Mouse (Mus musculus) right cerebral cortex, postnatal 4 days (tissue): ENCODE data around the gene Rnf19b.
A peak's percentile ranks its signal among the peaks of the same experiment; 100 is the strongest.

Experiments used
- DNase-seq: peaks from one replicate; pipeline ENCODE4 v3.0.0-alpha.2; 2022

The Rnf19b gene

DNA sequence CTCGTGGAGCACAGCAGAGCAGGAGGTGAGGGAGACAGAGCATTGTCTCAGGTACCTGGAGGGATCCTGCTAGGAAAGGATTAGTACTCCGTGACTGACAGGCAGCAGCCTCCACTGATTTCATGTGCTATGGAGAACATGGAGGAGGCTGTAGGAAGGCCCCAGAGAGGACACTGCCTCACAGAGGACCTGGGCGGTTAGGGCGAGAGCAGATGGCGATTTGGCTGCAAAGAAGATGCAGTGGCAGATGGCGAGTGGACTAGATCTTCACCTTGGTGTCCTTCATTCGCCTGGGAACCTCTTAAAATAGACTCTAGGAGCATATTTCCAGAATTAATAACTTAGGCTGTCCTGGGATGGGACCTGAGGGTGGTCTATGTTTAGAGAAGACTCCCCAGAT is 23.0 kb downstream of the Rnf19b start:
- DNase-seq: no peak

DNA sequence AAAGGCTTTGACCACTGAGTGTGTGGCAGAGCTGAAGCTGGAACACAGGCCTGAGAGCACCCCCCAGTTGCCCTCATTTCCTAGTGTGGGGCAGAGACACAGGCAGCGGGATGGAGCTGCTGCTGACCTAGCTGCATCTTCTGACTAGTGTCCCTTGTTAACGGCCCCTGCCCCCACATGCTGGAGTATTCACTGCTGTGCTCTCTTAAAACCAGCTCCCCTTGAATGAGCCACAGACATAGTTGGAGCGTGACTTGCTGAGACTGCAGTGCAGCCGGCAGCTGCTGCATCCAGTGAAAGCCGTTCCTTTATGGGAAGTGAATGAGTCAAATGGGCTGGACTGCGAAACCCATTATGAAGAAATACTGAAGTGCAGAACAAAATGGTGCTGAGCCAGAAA is 23.4 kb downstream of the Rnf19b start:
- no peak for DNase-seq

DNA sequence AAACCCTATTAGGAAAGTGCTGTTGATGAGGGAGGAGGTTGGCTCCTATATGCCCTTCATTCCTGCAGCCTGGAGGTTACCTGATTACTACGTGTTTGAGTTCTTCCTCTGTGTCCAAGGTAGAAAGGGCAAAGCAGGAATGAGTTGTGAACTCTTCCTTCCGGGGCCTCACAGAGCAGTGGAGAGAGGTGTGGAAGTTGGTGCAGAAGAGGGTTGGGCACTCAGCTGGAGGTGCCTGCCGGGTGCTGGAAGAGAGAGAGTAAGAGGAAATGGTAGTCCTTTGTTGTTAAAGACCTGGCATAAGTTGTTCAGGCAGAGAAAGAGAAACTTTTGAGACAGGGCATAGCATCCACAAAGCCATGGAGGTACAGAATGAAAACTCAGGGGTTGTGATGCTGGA is 23.9 kb downstream of the Rnf19b start:
- DNase-seq: no peak

DNA sequence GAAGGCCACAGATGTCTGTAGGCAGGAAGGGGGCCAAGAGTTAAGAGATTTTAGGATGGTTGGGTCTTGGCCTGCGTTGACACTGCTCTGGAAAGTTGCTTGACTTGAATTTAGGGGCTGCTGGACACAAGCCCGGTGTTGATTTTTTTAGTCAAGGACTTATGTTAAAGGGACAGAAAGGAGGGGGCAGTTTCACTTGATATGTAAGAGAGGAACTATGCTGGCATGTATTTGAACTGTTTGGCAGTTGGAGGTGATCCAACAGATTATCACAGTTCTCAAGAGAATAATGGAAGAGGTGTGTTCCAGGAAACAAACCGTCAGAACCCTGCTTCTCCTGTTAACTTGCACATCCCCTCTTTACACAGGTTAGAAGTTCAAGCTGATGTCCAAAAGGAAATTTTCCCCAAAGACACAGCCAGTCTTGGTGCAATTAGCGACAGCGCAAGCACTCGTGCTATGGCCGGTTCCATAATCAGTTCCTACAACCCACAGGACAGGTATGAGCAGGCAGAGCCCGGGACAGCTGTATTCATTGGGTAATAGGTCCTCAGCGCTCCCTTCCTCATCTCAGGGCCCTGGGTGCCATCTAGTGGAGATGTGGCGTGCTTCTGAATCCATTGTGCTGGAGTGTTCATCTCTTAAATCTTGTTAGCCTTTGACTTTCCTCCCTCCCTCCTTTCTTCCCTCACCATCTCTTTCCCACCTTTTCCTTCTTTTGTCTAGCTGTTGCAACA is 24.5 kb downstream of the Rnf19b start:
- DNase-seq: peak; percentile 63

DNA sequence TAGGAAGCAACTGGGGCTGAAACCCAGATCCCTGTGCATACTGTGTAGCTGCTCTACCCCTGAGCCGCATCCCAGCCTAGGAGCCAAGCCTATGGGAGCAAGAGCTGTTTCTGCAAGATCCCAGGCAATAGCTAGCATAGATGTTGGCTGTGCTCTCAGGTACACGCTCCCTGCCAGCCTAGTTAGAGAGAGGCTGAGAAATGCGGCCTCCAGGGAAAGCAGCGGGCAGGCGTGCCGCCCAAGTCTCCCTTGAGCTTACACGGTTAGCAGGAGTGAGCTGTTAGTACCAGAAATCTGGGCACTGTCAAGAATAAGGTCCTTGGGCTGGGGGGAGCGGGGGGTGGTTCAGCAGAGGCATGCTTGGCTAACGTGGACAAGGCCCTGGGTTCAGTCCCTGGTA is 26.8 kb downstream of the Rnf19b start:
- DNase-seq: no peak

DNA sequence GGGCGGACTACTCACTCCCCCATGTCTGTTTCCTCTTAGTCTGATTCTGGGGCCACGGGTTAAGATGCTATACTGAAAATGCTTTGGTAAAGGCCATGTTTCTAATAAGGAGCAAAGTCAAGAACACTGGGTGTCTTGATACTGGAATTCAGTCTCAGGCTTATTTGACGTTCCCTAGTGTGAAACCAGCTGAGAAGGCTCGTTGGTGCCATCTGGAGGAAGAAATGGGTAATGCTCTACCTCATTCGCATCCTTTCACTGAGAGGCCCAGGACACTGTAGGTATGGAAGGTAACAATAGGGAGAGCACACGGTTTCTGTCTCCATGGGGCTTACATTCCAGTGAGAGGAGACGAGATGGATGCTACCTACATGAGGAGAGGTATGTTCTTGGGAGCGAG is 28.0 kb downstream of the Rnf19b start:
- DNase-seq: peak; percentile 73

DNA sequence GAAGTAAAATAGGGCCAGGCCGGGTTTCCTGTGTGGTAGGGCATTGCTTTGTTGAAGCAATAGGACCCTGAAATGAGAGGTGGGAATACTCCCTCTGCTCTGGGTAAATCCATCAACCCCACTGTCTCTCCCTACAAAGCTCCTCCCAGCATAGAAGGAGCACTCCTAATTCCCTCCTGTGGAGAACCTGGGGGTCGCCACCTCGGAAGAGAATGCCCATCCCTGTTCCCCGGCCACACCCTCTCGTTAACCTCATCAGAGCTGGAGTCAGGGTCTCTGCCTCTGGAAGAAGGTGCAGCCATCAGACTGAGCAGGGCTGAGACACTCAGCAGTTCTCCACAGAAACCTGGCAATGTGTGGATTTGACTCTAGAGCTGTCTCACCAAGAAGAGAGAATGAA is 29.8 kb downstream of the Rnf19b start:
- no peak for DNase-seq

DNA sequence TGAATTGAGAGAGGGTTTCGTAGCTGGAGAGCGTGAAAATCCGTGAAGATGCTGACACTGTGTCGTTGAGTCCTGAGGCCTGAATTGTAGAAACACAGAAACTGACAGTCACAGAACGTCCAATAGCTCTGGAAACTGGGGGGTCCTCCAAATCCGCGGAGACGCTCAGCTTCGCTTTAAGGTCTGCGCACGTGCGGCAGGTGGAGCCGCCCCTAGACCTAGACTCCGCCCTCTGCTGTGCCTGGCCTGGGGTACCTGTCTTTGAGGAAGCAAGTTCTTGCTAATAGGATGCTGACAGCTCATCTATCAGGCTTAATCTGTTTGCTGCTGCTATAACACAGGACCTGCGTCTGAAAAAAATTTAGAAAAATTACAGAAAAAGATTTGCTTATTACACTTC is 37.2 kb downstream of the Rnf19b start:
- no peak for DNase-seq

DNA sequence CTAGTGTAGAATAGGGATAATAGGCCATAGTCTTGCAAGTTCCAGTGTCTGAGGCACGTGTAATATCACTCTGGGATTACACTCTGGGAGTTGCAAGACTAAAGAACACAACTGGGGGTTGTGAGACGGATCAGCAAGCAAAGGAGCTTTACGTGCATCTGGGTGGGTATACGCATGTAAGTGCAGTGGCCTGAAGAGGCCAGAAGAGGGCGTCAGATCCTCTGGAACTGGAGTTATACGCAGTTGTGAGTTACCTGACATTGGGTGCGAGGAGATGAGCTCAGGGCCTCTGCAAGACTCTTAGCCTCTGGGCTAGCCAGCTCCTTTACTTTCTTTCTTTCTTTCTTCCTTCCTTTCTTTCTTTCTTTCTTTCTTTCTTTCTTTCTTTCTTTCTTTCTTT is 38.9 kb downstream of the Rnf19b start:
- DNase-seq: no peak

DNA sequence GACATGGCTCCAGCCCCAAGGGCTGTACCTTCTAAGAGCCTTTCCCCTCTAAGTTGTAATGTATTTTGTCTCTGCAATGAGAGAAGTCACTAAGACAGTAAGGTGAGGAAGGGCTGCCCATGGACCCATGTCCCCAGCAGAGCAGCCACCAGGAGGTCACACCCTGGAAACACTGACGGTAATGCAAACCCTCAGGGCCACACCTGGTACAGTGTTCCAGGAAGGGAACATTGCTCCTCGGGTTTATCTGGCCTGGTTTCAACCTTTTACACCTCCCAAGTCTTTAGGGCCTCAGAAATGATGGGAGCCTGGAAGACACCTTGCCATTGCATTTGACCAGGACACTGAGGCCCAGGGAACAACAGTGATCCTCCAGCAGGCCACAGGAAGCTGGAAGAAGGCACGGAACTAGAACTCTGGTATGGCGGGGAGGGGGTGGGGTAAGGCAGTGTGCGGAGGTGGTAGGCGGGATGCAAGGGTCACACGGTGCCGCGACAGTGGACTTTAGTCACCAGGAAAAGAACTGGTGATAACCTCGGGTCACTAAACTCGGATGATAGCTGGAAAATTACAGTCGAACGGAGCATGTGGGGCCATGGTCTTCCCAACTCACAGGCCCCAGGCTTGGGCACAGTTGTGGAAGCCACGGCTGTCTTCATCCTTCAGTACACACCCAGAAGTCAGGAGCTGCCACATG is 44.2 kb downstream of the Rnf19b start:
- DNase-seq: no peak

DNA sequence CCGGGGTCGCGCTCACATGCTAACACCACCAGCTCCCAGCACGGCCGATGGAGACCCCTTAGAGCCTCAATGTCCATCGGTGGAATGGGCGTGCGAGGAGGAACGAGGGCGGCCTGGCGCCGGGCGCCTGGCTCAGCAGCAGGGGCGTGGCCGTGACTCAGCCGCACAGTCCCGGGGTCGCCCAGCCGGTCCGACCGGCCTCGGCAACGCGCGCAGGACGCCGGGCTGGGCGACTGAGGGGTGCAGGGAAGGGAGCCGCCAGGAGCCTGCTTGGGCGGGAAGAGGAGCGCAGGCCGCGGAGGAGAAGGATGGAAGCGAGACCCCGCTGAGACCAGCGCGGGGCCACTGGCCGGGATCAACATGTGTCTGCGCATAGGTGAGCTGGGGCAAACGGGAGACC is 47.3 kb downstream of the Rnf19b start, which contains the start of gene Tmem54:
TSS of gene Tmem54 (plus strand) at position 193 of the 400 bp plus-strand sequence.
- no peak for DNase-seq

DNA sequence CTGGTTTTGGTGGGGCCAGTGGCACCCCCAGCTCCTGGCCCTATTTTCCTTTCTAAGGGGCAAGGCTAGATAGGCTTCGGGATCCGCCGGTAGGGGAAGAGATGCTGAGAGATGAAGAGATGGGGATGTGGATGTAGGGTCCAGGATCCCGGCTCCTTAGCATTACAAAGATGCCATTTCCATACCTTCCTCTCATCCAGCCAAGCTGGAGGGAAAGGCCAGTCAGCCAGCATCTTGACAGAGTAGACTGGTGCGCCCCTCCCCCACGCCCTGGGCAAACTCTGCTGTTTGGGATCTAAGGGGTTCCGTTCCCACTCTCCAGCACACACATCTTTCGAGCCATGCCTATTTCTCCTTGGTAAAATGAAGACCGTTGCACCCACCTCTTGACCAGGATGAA is 48.0 kb downstream of the Rnf19b start:
- DNase-seq: no peak

DNA sequence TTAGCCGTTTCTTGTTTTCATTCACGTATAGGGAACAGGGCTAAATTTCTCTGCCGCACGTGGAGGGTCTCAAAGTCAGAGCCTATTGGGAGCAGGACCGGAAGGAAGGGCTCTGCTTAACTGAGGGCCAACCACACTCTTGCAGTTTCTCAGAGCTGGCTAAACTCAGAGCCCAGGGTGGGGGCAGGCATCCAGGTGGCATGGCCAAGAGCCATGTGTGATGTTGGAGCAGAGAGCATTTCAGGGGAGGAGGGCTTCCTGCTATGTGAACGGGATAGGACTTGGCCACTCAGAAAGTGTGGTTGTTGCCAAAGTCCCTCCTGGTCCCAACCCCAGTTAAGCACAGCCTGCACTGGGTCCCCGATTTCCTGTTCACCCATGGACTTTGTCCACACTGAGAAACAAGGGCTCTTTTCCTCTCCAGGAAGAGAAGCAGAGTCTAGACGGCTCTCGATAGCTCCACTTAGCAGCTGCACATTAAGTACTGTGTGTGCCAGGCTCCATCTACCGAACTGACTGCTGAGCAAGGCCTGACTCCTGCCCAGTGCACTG is 49.4 kb downstream of the Rnf19b start:
- DNase-seq: no peak

DNA sequence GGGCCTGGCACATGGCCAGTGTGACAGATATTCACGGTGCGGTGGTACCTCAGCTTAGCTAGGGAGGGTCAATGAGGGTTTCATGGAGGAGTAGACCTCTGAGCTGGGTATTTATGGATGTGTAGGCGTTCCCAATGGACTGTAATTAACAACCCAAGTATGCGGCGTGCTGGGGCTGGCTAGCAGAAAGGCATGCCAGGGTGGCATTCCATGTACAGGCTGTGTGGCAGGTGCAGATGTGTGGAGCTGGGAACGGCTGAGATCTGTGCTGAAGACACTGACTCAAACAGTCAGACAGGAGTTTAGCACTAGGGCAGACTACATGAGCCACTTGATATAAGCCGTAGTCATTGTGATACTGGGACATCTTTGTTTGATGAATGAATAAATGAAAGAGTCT is 50.6 kb downstream of the Rnf19b start:
- no peak for DNase-seq

DNA sequence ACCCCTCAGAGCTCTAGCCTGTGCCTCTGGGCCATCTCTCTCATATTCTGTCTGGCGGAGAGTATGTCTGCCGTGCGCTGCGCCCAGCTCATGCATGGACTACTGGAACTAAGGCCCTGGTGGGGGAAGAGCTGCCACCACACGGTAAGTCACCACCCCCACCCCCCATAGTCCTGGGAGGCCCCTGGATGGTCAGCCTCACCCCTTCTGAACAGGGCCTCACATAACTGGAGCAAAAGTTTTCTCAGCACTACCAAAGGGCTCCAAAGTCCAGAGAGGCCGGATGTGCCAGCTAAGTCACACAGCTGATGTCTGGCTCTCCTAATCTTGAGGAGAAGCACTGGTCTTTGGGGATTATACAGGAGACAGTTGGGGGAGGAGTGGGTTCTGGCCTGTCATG is 52.7 kb downstream of the Rnf19b start:
- DNase-seq: no peak

DNA sequence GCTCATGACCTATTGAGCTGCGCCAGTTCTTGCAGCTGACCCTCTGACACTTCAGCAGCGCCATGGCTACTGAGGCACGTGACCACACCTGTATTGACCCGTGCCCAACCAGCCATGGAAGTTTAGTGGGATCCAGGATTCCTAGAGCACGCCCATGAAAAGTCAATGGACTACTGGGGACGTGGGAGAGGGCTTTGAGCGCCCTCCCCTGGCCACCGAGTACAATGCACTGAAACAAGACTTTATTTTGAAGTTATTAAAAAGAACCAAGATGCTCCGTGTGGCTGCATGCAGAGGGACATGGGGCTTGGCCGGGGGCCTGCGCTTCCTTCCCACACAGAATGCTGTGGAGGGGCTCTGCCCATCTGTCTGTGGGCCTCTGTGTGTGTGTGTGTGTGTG is 53.3 kb downstream of the Rnf19b start:
- DNase-seq: no peak

DNA sequence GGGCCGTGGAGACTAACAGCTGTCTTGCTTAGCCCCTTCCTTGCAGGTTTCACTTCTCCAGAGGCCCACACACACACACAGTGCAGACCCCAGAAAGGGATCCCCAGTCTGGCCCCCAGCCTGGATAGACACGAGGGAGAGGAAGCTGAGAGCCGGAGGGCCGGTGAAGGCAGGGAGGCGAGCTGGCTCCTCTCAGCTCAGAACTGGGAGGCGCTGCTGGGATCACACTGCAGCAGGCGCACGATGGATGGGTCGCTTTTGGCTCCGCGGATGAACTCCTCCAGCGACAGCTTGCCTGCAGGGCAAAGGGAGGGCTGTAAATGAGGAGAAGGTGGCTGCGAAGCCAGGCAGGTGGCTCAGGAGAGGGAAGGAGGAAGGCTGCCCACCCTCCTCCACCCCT is 54.2 kb downstream of the Rnf19b start:
- no peak for DNase-seq

DNA sequence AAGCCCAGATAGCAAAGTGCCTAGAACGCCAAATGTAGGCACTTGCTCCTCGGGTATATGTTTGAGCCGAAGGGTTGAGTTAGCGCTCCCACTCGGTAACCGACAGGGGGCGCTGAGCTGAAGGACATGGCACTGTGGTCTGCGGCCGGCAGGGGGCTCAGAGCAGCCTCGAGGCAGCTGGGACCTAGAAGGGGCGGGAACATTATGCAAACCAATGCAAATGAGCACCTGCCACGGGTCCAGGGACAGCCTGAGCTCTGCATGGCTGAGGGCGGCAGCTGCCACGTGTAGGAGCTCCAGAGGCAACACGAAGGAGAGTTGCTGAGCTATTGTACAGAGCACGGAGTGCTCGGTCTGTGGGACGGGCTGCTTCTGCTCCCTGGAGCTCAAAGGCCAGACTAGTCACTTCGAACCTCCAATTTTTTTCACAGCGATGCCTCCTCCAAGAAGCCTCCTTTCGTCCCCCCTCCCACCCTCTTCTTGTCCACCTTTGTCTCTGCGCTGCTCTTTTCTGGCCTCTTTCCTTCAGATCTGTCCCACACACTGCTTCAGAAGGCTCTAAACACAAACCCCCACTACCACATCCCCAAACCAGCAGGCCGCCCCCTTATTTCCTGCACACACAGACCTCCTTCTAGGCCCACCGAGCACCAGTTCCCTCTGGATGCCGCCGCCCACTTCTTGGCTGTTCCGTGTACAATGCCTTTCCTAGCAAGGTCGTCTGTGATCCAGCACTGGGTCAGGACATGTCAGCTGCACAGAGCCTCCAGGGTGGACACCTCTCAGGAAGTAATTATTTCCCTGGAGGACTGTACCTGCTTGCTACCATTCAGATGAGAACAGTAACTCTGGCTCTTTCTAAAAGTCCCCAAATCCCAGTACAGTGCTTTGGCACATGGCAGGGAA is 55.3 kb downstream of the Rnf19b start:
- DNase-seq: peak; percentile 92

DNA sequence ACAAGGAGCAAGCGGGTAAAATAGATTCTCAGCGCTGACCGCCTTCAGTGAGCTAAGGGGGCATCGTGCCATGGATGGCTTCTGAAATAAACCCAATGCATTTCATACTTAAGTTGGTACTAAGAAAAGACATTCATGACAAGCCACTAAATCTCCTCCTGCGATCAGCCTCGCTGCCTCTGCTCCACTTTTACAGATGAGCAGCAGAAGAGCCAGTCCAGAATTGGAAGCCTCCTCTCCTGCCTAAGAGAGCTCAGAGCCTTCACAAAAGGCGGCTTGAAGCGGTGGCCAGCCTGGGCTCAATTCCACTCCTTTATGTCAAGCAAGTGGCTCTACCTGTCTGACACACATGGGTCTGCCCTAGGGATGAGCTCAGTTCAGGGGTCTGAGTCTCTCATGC is 58.6 kb downstream of the Rnf19b start:
- DNase-seq: no peak

DNA sequence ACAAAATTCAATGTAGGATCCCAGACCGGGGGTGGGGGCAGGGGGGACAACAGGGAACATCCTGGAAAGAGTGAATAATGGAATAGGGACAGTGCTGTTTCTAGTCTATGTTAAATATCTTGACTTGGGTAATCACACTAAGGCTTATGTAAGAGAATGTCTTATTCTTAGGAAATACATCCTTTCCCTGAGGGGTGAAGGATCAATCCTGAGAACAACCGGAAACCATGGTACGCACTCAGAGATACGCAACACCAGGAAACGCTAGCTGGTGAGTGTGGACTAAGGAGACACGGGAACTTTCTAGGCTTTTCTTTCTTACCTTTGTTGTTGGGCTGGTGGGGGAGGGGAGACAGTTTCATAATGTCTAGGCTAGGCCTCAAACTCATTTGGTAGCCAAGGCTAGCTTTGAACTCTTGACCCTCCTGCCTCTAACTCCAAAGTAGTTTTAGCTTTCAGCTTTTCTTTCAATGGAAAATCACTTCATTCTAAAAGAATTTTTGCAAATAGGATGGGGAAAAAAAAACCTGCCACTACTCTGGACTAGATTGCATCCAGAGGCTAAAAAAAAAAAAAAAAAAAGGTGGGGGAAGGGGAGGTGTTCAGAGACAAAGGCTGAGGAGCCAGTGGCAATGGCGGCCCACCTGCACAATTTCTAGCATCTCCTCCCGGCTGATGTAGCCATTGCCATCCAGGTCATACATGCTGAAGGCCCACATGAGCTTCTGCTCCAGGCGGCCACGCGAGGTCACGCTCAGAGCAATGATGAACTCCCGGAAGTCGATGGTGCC is 59.8 kb downstream of the Rnf19b start:
- DNase-seq: no peak

DNA sequence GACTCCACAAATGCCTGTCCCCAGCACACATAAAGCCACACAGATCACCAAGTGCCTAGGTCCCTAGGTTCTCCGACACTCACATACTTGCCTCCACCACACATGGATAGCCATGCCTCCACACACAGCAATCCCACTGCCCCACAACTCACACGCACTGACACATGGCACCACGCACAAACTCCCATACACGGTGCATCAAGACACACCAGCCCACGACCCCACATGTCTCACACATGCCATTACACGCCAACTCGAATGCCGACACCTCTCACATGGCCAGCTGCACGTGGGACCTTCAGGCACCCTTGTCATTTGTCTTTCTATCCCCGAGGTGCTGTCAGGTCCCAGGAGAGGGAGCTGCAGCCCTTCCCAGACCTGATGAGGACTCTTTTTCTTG is 61.6 kb downstream of the Rnf19b start:
- DNase-seq: no peak
